Mouse (Mus musculus) hindbrain, embryonic 10.5 days (tissue): ENCODE results near the gene Ralgapa2. TPM values are rescaled to one million over a fixed set of nuclear protein-coding genes. Genes with fewer than 3 reads are reported as not detected.
A peak's percentile ranks its signal among the peaks of the same experiment; 100 is the strongest.

Experiments used
- DNase-seq: peaks from one replicate; pipeline ENCODE4 v3.0.0-alpha.2; 2017; ENCODE audit warnings: low spot score
- H3K27ac ChIP-seq: fragments of 300-500 bp; sonication (generic); 2 replicates; pipeline ENCODE4 v1.5.1; 2016; ENCODE audit warnings: mild to moderate bottlenecking, moderate library complexity
- H3K27me3 ChIP-seq: fragments of 300-500 bp; sonication (generic); 2 replicates; pipeline ENCODE4 v1.6.1; 2016; ENCODE audit warnings: mild to moderate bottlenecking; ENCODE audit not compliant: poor library complexity, insufficient read depth, severe bottlenecking
- H3K36me3 ChIP-seq: fragments of 300-500 bp; sonication (generic); 2 replicates; pipeline ENCODE4 v1.6.1; 2016; ENCODE audit warnings: mild to moderate bottlenecking, moderate library complexity
- H3K4me1 ChIP-seq: fragments of 300-500 bp; sonication (generic); replicated peaks from 2 replicates; pipeline ENCODE4 v1.6.1; 2016; ENCODE audit warnings: mild to moderate bottlenecking
- H3K4me3 ChIP-seq: fragments of 300-500 bp; sonication (generic); 2 replicates; pipeline ENCODE4 v1.5.1; 2016; ENCODE audit warnings: mild to moderate bottlenecking, moderate library complexity
- H3K9me3 ChIP-seq: fragments of 300-500 bp; sonication (generic); 2 replicates; pipeline ENCODE4 v1.6.1; 2016; ENCODE audit warnings: mild to moderate bottlenecking, moderate library complexity
- WGBS: fragments of 180-500 bp; shearing (Covaris S2); methylation state at CpG from one replicate; pipeline ENCODE4 v1.1.7; 2016; 5-methylcytosine and 5-hydroxymethylcytosine counted together
- polyA plus RNA-seq: library from polyadenylated mRNA; unstranded; fragments of >200 nt; fragmentation: Nextera tagmentation; extraction: Ambion mirVana; gene quantifications from 2 replicates; pipeline ENCODE4 v1.2.1, GENCODE M21; 2016

Gene Ralgapa2
- polyA plus RNA-seq, 1 experiment from 2014 or later, result 11.6 TPM

DNA sequence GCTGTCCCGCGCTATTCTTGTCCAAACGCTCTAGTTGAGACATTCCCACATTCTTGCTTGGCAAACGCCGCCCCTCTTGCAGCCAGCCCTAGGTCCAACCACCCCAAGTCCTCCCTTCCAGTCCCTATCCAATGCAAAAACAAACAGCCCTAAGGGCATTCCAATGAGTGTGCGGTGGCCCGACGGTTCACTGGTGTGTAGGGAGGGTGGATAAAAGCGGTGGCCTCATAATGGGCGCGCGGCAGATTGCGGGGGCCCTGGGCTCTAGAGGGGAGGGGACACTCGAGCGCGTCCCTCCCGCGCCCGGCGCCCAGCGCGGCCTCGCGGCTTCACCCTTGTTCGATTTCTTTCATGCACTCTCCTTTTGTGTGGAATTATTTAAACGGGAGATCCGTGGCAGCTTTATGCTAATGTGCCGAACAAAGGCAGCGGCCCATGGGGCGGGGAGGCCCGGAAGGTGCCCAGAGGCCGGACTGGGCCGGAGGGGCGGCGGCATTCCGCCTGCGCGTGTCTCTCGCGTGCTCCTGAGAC is 293.9 kb downstream of the Ralgapa2 start:
- no peaks in the 10 kb centered on the region for H3K9me3 ChIP-seq
- H3K36me3 ChIP-seq, result no peaks in the 10 kb centered on the region
- WGBS, result under 1% methylated on average over 40 of the region's 40 CpGs
- peak overlapping the region; percentile 45 for H3K4me3 ChIP-seq
- peaks cover 84% of the 10 kb centered on the region for H3K4me1 ChIP-seq
- peak overlapping the region; percentile 89 for H3K27ac ChIP-seq
- H3K27me3 ChIP-seq, result peaks cover 97% of the 10 kb centered on the region
- DNase-seq, result peak; percentile 87

DNA sequence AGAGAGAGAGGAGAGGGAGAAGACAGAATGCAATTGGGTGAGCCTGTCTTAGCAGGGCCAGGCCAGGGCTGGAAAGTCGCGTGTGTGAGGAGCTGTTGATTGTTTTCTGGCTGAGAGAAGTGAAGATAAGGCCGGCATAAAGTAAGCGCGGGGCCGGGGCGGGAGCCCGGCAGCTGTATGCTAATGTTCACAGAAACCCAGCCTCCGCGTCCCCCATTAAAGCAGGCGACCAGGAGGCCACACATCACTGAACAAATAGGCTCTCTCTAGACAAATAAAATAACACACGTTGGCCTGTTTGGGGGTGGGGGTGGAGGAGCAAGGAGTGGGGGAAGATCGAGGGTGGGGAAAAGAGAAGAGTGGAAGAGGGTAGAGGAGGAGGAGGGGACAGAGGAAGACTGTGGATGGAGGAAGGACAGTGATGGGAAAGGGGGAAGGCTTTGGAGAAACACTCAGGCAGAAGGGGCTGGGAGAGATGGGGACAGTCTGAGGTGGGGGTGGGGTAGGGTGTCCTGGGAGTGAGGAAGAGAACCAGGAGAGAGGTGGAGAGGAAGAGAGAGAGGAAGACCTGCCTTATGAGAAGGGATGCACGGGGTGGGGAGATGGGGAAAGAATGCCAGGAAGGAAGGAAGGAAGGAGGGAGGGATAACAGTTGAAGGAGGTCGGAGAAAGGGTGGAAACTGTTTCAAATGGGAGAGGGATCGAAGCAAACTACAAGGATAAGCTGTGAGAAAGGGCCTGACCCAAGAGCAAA is 294.7 kb downstream of the Ralgapa2 start:
- peak overlapping the region; percentile 45 for H3K4me3 ChIP-seq
- no peaks in the 10 kb centered on the region for H3K36me3 ChIP-seq
- H3K4me1 ChIP-seq, result peaks cover 76% of the 10 kb centered on the region
- DNase-seq, result peak; percentile 76
- H3K9me3 ChIP-seq, result no peaks in the 10 kb centered on the region
- 2% methylated on average over 16 of the region's 16 CpGs for WGBS
- H3K27me3 ChIP-seq, result peaks cover 97% of the 10 kb centered on the region
- H3K27ac ChIP-seq, result peak overlapping the region; percentile 89

DNA sequence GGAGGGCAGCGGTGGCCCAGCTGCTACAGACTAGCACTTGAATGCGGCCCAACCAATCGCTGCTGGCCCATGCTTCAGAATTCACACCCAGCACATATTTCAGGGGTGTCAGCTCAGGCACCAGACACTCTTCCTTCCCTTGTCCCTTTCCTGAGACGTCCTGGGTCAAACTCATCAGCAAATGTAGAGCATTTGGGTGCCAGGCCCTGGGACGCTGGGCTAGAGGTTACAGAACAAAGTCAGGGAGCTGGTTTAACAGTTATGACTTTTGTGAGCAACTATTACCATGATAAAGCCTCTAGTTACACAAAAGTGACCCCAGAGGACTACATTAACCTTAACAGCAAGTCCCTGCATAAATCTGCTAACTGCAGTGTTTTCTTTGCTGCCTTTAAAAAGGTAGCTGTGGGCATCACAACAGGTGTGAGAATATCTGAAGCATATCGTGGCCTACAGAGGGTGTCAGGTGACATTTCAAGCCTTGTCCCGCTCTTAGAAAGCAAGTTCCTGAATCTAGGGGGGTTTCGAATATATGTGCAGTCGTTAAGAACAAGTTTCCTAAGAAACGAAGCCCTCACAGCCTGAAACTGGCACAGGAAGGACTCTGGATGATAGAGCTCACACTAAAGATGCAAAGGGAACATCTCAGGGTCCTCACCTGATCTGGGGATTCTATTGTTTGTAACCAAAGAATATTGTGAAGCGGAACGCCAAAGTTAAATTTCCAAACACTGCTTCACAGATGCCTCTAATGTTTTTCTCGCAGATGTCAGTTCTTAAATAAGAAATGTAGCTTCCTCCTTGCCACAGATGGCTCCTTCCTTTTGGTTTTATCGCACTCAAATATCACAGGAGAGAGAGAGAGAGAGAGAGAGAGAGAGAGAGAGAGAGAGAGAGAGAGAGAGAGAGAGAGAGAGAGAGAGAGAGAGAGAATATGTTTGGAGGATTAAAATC is 295.8 kb downstream of the Ralgapa2 start:
- Histone ChIP-seq H3K27me3 (peaks cover 94% of the 10 kb centered on the region), H3K9me3 (no peaks in the 10 kb centered on the region), H3K27ac (peak overlapping the region; percentile 89), H3K4me1 (peaks cover 67% of the 10 kb centered on the region), H3K4me3 (no peak overlapping the region), H3K36me3 (no peaks in the 10 kb centered on the region)
- no peak for DNase-seq
- WGBS, result 11% methylated on average over 14 of the region's 14 CpGs

DNA sequence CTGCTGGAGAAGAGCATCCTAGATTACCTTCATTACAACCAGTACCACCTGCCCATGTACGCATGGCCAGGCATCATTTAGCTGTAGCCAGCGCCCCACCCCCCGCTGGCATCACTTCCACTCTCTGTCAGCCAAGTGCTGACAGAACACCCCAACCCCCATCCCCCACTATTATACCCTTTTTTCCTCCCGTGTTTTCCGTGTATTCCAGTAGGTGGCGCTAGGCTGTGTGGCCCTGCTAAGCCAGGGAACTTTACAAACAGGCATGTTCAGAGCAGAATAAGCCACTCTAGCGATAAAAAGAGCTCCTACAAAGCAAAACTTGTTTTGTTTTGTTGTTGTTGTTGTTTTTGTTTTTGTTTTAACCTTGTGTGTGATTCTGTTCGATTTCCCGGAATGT is 297.4 kb downstream of the Ralgapa2 start:
- peak; percentile 53 for DNase-seq
- H3K9me3 ChIP-seq, result no peaks in the 10 kb centered on the region
- no peak overlapping the region for H3K4me3 ChIP-seq
- H3K27ac ChIP-seq, result no peak overlapping the region
- H3K36me3 ChIP-seq, result no peaks in the 10 kb centered on the region
- WGBS, result 2% methylated on average over 9 of the region's 9 CpGs
- peaks cover 77% of the 10 kb centered on the region for H3K27me3 ChIP-seq
- peaks cover 52% of the 10 kb centered on the region for H3K4me1 ChIP-seq

DNA sequence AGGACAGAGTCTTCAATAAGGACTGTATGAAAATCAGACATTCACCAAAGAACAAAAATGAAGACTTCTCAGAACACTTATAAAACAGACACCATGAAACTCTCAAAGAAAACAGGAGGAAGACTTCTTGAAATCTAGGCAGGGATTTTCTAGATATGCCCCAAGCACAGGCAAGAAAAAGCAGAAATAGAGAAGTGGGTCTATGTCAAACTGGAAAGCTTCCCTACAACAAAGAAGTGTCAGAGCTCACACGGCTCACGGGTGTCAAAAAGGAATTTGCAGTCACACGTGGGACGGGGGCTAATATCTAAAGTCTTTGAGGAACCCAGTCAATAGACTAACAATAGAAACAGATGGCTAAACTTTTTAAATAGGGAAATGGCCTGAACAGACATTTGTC is 301.2 kb downstream of the Ralgapa2 start:
- Histone ChIP-seq H3K27me3 (peaks cover 45% of the 10 kb centered on the region), H3K36me3 (no peaks in the 10 kb centered on the region), H3K27ac (no peak overlapping the region), H3K9me3 (no peaks in the 10 kb centered on the region), H3K4me3 (no peak overlapping the region), H3K4me1 (peaks cover 17% of the 10 kb centered on the region)
- DNase-seq, result no peak
- WGBS, result 36% methylated on average over 4 of the region's 4 CpGs

DNA sequence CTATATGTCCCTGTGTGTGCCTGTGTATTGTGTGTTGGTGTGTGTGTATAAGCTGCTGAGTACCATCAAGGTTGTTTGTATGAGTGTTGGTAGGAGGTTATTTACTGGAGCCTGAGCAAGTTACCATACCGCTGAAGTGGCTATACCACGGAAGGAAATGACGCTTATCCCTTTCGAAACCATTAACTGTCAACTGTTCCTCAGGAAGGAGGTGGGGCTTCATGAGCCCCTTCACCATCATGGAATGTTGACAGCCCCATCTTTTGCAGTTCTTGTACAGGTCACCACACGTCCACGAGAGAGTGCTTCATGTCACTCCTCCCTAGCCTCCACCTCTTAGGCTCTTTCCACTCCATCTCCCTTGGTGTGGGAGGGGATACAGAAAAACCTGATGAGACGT is 314.2 kb downstream of the Ralgapa2 start:
- DNase-seq, result no peak
- WGBS, result 83% methylated on average over 7 of the region's 7 CpGs
- H3K4me3 ChIP-seq, result no peak overlapping the region
- H3K4me1 ChIP-seq, result no peaks in the 10 kb centered on the region
- no peaks in the 10 kb centered on the region for H3K9me3 ChIP-seq
- no peak overlapping the region for H3K27ac ChIP-seq
- no peaks in the 10 kb centered on the region for H3K36me3 ChIP-seq
- H3K27me3 ChIP-seq, result no peaks in the 10 kb centered on the region

DNA sequence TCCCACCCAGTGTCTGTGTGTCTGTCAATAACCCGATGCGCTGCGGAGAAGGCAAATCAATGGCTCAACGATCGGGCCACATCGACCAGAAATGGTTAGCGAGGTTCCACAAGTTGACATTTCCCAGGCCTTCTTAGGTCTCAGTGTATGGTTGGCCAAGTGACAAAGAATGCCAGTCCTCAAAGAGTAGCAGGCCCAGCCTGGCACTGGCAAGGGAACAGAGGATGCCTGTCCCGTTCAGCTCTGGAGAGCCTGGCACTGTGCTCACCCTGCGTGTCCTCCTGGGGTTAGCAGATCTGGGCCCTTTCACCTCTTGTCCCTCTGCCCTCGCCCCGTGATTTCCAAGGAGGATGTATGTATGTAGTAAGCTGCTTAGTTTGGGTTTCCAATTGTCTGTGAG is 316.0 kb downstream of the Ralgapa2 start:
- Histone ChIP-seq H3K4me1 (no peaks in the 10 kb centered on the region), H3K27me3 (no peaks in the 10 kb centered on the region), H3K27ac (no peak overlapping the region), H3K9me3 (no peaks in the 10 kb centered on the region), H3K36me3 (no peaks in the 10 kb centered on the region), H3K4me3 (no peak overlapping the region)
- DNase-seq, result no peak
- 95% methylated on average over 11 of the region's 11 CpGs for WGBS
